Mouse (Mus musculus) layer of hippocampus, postnatal 14 days (tissue): ENCODE results near the gene Cnbd2. TPM values are rescaled to one million over a fixed set of nuclear protein-coding genes. Genes with fewer than 3 reads are reported as not detected.
"Not testable (repeated sequence)": the region's sequence is repeated elsewhere in the genome, so short reads cannot be mapped to it uniquely, and the experiment has no call there.

Source experiments
- DNase-seq, 2 experiments: peaks; one replicate each; pipeline ENCODE4 v3.0.0; 2021 to 2022; ENCODE audit warnings: low spot score in 2 of 2, mixed read lengths in 1 of 2
- total RNA-seq, 2 experiments: library from RNA; stranded (reverse); gene quantifications; 2 replicates each; pipeline ENCODE4 v1.2.3; 2021

Cnbd2 gene
- total RNA-seq, 2 experiments from 2014 or later, result 4.4 to 6.4 TPM

DNA sequence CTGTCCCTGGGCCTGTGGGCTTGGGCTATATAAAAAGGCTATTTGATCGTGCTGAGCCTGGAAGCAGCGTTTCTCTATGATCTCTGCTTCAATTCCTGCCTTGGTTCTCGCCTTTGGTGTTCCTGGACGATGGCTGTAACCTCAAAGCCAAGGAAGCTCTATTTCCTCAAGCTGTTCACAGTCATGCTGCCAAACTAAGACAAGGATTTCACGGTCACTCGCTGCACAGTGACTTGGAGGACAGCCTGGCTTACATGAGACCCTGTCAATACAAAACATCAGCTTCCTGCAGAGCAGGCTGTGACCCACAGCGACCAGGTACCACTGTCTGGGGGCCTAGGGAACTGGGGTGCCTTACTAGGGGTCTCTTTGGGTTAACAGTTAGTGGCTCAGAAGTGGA, 64.9 kb downstream of the Cnbd2 start:
- no peak for DNase-seq

DNA sequence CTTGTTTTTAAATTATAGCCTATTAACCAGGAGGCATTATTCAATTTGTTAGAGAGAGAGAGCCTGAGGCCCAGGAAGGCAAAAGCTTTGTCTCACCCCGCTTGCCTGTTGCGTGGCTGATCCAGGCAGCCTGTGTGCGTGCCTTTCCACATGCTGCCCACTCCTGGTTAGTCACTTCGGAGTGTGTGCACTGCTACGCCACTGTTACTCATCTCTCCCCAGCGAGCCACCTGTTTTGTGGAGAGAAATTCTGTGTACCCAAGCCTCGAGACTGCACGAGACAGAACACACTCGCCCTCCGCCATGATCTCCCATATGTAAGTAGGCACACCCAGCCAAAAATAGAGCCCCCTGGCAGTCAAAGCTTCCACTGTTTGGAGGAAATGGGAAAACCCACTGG, 67.8 kb downstream of the Cnbd2 start:
- DNase-seq, result no peak

DNA sequence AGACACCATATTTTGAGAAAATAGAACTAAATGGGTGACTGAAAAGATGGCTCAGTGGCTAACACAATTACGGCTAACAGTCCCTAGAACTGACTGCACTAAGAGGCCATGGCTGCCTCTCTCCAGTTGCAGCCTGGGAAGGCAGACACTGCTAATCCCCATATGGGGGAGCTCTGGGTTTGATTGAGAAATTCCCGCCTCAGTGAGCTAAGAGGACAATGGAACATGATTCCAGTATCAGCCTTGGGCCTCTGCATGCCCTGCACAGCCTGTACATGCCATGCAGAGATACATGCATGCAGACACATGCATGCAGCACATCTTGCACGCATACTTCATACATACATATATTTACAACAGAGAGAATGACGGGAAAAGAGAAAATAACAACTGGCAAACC, 69.3 kb downstream of the Cnbd2 start:
- DNase-seq, result no peak

DNA sequence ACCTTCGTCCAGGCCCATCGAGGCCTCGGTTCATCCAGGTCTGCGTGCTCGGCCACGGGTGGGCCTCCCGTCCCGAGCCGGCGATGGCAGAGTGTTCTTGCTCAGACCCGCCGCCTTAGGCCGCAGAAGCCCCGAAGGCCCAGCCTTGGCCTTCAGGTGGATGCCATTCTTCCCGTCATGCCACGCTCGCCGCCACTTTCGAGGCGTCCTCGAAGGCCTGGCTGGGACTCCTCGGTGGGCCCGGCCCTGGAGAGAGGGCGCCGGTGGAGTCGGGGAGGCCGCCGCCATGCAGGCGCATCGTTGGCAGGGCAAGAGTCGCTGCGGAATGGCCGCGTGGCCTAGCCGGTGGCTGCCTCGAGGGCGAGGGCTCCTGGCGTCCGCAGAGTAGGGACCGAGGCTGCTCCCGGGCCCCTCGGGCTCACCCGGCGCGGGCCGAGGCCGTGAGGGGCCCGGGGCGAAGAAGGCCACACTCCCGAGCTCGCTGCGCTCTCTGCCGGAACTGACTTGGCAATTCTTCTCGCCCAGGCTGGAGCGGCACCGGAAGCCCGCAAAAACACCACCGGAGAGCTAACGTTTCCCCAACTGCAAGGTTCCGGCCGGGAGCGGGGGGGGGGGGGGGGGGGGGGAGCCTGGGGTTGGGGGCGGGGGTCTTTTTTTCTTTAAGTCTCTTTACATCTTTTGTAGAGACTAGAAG, 80.5 kb downstream of the Cnbd2 start:
- peak; percentile 58 to 70 for DNase-seq

DNA sequence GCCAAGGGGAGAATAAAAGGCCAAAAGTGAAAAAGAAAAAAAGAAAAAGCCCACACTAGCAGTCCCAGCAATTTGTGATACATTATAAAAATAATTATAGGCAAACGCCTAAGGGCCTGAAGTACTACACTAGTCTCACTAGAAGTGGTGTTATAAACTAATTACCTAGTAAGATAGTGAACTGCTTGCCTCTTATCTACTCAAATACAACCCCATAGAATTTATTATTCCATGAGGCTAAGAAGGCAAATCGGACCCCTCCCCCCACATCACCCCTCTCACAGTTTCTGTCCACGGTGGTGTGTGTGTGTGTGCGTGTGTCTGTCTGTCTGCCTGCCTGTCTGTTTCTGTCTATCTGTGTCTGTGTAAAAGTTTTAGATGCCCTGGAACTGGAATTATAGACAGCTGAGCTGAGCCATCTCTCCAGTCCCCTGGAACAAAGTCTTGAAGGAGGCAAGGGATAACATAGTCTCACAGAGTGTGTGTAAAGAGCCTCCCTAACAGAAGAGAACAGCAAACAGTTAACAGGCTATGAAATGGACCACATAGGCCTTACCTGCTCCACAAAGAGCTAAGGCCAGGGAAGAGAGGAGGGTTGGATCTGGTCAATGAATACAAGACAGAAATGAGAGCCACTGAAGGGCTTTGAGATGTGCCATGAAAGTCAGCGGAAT, 81.2 kb downstream of the Cnbd2 start:
- no peak for DNase-seq

DNA sequence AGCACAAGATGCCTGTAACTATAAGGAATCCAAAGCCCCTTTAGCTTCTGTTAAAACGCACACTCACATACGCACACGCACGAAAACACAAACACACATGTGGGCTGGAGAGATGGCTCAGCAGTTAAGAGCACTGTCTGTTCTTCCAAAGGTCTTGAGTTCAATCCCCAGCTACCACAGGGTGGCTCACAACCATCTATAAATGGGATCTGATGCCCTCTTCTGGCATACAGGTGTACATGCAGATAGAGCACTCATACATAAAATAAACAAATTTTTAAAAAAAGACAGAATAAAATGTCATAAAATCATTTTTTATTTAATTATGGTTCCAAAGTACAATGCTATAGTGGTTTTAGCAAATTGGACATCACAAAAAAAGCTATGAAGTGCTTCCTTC, 82.2 kb downstream of the Cnbd2 start:
- no peak for DNase-seq

DNA sequence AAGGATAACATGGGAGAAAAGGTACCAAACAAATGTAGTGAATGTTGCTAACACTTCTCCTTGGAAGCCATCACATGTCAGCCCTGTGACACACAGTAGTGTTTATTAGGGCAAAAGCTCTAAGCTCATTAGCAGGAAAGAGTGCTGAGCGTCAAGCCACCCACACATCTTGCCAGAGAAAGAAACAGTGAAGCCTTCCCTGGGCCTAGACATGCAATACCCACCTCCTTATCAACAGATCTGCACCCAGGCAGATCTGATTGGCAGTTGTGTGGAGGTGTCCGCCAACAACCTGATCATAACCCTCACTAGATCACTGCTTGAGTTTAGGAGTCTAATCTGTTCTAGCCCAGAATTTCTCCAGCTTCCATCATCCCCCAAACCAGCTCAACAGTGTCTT, 84.0 kb downstream of the Cnbd2 start:
- no peak for DNase-seq

DNA sequence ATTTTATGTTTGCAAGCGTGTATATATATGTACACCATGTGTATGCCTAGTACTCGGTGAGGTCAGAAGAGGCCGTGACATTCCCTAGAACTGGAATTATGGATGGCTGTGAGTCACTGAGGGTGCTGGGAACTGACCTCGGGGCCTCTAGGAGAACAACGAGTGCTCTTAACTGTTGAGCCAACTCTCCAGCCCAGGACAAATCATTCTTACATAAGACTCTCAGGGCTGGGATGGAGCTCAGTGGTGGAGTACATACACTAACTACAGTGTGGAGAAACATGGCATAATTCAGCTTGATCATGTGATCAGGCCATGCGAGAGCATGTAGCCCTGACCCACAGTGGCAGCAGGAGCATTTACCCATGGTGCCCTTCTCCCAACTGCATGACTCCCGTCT, 85.9 kb downstream of the Cnbd2 start:
- DNase-seq, result no peak

DNA sequence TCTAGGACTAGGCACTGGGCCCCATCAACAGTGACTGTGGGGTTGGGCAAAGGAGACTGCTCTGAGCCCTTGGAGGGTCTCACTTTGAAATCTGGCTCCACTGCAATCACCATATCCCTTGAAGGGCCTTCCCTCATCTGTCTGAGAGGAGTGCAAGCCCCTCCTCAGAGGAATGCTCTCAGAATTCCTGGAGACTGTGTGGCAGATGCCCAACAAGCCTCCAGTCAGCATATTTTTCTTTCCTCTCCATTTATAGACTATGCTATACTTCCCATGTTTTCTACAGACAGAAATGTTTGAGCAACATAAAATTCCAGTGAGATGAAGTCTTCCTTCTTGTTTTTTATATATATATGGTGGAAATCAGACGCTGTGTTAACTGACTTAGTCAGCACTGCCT, 87.4 kb downstream of the Cnbd2 start:
- no peak for DNase-seq

DNA sequence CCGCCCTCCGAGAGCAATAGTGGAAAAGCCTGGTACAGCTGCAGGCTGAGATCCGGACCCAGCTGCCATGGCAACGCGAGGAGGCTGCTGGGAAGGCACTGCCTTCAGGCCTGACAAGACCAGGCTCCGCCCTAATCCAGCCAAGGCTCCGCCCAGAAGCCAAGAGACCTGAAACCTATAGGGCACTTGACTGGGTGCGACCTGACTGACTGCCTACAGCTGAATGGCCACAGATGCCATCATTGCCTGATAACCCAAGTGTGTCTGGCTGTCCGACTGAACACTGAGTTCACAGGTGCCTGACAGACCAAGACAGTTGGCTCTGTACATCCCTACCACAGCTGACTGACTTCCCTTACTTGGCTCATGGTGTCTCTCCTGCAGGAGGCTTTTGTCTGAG, 89.2 kb downstream of the Cnbd2 start:
- DNase-seq, result peak; percentile 45 to 56

DNA sequence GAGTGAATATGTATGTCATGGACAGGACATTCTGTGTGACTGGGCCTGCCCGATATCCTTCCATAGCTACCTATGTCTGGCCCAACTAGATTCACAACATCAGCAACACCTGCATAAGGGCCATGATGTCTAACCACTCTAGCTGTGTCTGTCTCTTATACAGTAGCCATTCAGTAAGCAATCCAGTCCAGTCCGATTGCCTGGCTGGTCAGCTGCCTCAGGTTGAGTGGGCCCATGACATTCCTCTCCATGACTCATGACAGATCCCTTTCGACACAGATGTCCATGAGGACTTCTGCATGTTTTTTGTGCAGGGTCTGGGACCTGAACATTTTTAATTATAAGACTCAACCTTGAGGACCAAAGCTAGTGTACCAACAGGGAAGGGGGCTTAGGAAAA, 89.9 kb downstream of the Cnbd2 start:
- DNase-seq, result no peak

DNA sequence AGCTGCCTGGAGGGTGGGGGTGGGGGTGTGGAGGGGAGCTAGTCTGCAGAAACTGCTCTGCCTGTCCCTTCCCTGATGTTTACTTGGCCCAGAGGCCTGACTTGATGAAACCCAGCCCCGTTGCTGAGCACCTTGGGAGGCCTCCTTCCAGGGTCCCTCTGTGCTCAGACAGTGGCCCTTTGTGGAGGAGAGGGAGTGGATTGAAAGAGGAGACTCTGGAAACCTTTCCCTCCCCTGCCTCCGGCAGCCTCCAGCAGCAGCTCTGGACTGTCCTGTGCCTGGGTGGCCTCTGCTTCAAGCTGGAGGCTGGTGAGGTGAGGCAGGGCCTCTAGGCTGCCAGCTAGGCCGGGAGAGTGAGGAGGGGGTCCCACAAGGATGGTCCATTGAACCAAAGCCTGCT, 94.9 kb downstream of the Cnbd2 start:
- no peak for DNase-seq

DNA sequence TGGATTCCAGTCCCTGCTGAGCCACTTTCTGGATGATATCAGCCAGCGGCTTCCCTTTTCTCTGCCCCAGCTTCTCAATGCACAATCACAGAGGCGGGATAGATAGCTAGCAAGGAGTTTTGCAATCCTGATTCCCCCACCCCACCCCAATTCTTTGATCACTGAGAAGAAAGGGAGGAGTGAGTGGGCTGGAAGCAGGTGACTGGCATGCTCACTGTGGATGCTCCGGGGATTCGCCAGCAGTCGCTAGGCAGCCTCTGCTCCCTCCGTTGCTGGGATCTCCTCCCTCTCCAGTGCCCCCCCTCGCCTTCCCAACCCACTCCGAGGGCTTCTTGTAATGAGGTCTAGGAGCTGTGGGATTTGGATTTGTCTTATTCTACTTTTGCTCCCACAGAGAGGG, 96.1 kb downstream of the Cnbd2 start:
- peak in 1 of 2 experiments; percentile 45 for DNase-seq

DNA sequence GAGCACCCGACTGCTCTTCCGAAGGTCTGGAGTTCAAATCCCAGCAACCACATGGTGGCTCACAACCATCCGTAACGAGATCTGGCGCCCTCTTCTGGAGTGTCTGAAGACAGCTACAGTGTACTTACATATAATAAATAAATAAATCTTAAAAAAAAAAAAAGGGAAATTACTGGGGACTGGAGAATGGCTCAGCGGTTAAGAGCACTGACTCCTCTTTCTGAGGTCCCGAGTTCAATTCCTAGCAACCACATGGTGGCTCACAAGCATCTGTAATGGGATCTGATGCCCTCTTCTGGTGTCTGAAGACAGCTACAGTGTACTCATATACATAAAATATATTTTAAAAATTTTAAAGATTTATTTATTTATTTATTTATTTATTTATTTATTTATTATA, 99.2 kb downstream of the Cnbd2 start:
- DNase-seq, result not testable (repeated sequence)

DNA sequence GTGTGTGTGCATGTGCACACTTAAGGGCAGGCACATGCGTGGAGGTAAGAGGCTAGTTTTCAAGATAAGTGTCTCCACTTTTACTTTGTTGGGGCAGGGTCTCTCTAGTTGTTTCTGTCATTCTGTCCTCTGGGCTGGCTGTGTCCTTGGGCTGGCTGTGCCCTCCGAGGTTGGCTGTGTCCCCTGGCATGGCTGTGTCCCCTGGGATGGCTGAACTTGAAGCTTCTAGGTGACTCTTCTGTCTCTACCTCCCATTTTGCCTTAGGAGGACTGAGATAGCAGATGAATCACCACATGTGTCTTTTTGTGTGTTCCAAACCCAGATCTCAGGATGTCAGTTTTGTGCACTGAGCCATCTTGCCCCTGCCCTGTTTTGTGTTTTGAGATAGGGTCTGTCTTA, 102.9 kb downstream of the Cnbd2 start:
- DNase-seq, result no peak

DNA sequence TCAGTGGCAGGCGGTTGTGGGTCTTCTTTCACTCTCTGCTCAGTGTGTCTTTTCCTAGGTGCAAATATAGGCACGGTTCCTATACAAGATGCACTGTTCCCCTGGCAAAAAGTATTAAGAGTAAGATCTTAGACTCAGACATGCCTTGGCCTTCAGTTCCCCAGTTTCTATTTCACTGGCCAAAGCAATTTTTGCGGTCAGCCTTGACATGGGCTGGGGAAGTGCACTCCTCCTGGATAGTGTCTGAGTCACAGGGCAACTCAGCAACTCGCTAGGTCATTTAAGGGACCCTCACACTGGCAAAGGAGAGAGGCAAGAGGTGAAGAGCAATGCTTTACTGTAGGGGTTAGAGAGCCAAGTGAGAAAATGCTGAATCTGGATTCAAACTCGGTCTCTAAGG, 103.6 kb downstream of the Cnbd2 start:
- DNase-seq, result no peak

DNA sequence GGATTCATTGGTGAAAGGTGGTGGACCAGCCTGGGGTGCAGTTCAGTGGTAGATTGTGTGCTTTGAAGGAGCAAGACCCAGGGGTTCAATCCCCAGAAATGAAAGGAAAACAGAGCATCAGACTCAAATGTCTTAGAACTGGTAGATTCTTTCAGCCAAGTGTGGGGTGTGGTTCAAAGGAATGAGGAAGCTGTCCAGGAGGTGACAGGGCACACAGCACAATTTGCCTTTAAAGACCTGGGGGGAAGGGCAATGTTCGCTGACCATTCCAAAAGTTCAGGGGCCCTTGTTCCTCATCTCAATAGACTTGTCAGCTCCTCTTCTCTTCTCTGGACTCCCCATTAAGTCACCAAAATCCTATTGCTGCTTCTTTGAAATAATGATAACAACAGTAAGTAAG, 105.1 kb downstream of the Cnbd2 start:
- no peak for DNase-seq

DNA sequence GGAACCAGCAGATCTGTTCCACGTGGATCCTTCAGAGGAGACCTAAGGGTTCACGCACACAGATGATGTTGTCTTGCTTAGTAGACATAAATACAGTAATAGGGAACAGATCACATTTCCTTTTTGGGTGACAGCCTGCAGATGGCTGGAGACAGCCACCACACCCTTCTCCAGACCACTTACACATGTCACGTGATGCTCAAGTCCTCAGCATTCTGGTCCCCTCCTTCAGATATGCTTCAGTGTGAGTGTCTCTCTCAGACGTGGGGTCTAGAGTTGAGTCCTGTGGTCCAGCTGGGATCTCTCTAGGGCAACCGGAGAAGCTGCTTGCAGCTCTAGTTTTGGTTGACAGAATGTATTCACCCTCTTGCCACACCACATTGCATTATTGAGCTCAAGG, 106.4 kb downstream of the Cnbd2 start:
- no peak for DNase-seq

DNA sequence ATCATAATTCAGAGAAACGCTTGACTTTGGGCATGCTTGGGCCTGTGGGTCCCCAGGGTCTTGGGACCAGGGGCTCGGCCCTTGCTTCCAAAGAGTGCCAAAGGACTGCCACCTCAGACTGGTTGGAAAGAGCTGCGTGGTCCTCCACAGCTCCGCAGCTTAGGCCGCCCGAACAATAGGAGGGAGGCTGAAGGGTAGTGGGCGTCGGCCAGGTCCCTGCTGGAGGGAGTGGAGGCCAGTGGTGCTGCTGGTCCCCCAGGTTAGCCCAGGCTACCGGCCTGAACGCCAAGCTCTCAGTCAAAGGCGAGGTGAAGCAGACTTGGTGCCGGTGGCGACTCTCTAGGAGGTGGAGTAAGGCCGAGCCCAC, 108.2 kb downstream of the Cnbd2 start:
- no peak for DNase-seq

DNA sequence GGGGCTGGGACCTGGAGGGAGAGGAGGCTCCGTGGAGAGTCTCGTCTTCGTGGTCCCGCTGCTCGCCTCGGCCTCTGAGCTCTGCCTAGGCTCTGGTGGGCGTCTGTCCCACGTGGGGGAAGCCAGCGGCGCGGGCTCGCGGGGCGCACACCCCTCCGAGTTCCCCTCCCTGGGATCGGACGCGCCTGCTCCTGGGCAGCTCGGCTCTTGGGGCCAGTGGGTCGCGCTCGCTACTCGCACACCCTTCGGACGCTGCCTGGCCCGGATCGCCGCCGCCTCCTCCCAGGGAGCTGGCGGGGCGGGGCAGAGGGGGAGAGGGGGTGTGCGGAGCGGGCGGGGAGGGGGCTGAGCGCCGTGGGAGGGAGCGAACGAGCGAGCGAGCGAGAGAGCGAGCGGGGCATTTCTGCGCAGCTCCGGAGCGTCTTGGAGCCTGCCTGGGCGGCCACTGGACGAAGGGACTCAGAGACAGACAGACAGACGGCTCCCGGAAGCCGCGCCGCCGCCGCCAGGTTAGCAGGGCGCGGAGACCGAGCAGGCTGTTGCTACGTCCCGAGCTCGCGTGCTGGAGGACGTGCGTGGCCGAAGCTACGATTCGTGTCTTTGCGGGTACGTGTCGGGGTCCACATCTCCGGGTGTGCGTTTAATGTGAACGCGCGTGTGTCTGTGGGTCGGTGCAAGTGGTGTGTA, 108.7 kb downstream of the Cnbd2 start, which contains the start of gene Epb41l1:
Gene Epb41l1, plus strand, starts transcription at position 216 of the 687 bp plus-strand sequence.
- peak; percentile 35 to 40 for DNase-seq

DNA sequence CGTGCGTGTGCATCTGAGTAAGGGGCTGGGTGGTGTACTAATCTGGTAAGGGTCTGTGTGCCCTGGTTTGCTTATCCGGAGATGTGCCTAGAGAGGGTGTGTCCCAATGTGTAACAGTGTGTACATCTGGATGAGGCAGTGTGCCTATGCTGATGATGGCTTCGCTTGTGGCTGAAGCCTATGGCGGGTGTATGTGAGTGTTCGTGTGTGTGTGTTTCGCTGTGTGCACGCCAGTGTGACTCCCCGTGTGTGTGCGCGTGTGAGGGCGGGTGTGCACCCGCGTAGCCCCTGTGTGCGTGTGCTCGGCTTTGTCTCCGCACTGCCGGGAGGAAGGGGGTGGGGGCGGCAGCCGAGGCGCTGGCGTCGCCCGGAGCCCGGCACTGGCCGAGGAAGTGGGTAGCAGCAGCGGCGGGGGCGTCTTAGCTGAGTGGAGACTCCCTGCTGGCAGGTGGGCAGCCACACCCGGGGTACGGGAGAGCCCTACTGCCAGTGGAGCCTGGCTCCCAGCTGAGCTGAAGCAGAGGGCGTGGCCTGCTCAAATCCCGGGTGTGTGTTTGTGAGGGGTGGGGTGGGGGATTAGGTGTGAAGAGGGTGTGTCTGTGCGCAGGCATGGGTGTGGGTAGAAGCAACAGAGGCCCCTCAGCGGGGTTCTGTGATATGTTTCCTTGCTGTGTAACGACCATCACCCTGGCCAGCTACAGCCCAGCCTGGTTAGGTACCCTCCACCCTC, 109.4 kb downstream of the Cnbd2 start:
- peak; percentile 45 to 50 for DNase-seq

DNA sequence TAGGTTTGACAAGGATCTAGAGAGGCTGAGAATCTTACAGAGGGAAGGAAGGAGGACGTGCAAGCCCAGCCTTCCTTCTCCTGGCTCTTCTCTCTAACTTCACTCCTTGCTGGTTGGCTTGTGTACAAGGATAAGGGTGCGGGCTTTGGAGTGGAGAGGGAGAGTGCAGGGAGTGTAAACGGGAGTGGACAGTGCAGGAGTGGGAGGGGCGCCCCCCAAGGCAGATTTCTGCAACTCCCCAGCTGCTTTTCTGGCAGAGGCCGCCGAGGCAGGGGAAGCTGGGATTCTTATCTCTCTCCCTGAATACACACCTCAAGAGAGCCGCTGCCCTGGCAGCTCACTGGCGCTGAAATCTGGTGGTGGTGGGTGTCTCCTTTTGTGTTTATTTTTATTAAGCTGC, 110.5 kb downstream of the Cnbd2 start:
- DNase-seq, result no peak
